Mouse (Mus musculus) megakaryocyte, embryonic 14.5 days (primary cell): ENCODE measurements around the gene Adamtsl1. TPM values are rescaled to one million over a fixed set of nuclear protein-coding genes. Genes with fewer than 3 reads are reported as not detected.

Experiments used
- H3K27me3 ChIP-seq: replicated peaks from 2 replicates; pipeline ENCODE3; 2012; ENCODE audit warnings: inconsistent platforms
- H3K36me3 ChIP-seq: replicated peaks from 2 replicates; pipeline ENCODE3; 2012; ENCODE audit warnings: low read length, inconsistent platforms, mixed read lengths
- H3K4me1 ChIP-seq: 2 replicates; pipeline ENCODE4 v1.6.1; 2012; ENCODE audit warnings: inconsistent platforms
- H3K4me3 ChIP-seq: replicated peaks from 2 replicates; pipeline ENCODE3; 2012; ENCODE audit warnings: moderate library complexity, mild to moderate bottlenecking, inconsistent platforms
- H3K9me3 ChIP-seq: 2 replicates; pipeline ENCODE4 v1.6.1; 2012; ENCODE audit warnings: inconsistent platforms
- FLI1 ChIP-seq: IDR thresholded peaks from 2 replicates; pipeline ENCODE4 v1.6.1; 2012; ENCODE audit warnings: low read length, inconsistent platforms, mixed read lengths
- GATA1 ChIP-seq: IDR thresholded peaks from 3 replicates; pipeline ENCODE4 v1.6.1; 2012; ENCODE audit warnings: mixed read lengths, low read length, inconsistent platforms, borderline replicate concordance
- polyA plus RNA-seq: library from polyadenylated mRNA; stranded (reverse); fragments of >175 nt; gene quantifications from 2 replicates; pipeline ENCODE4 v1.2.3, GENCODE M21; 2012; ENCODE audit warnings: low replicate concordance; ENCODE audit not compliant: insufficient read depth

Adamtsl1 gene
- polyA plus RNA-seq, 1 experiment = 0.44 TPM

- no peaks in the 10 kb centered on the region for H3K36me3 ChIP-seq
- no peaks in the 10 kb centered on the region for H3K27me3 ChIP-seq
- no peak overlapping the region for H3K4me3 ChIP-seq
- no peaks in the 10 kb centered on the region for H3K4me1 ChIP-seq
- no peaks in the 10 kb centered on the region for H3K9me3 ChIP-seq
- TF ChIP-seq FLI1 = no peak
- no peak for TF ChIP-seq GATA1
Measured at GRCm38 (mm10) chr4:85728416-85728815, 214.4 kb downstream of the Adamtsl1 start.

GRCm38 (mm10) chr4:85740478-85740877 is 226.5 kb downstream of the Adamtsl1 start:
- TF ChIP-seq FLI1 = no peak
- TF ChIP-seq GATA1 = no peak
- no peaks in the 10 kb centered on the region for H3K4me1 ChIP-seq
- no peak overlapping the region for H3K4me3 ChIP-seq
- H3K9me3 ChIP-seq = no peaks in the 10 kb centered on the region; the same call in 1 of the 2 replicates
- H3K36me3 ChIP-seq = no peaks in the 10 kb centered on the region
- no peaks in the 10 kb centered on the region for H3K27me3 ChIP-seq

- no peak for TF ChIP-seq FLI1
- no peak for TF ChIP-seq GATA1
- no peaks in the 10 kb centered on the region for H3K27me3 ChIP-seq
- no peaks in the 10 kb centered on the region for H3K9me3 ChIP-seq
Measured at GRCm38 (mm10) chr4:85741825-85742391, 227.9 kb downstream of the Adamtsl1 start.

GRCm38 (mm10) chr4:85743427-85743826 is 229.5 kb downstream of the Adamtsl1 start:
- Histone ChIP-seq H3K4me1 (no peaks in the 10 kb centered on the region), H3K4me3 (no peak overlapping the region), H3K9me3 (no peaks in the 10 kb centered on the region), H3K27me3 (no peaks in the 10 kb centered on the region), H3K36me3 (no peaks in the 10 kb centered on the region)
- TF ChIP-seq FLI1 = no peak
- no peak for TF ChIP-seq GATA1

More at GRCm38 (mm10) chr4:85741825-85742391, 227.9 kb downstream of the Adamtsl1 start:
- Histone ChIP-seq H3K4me1 (no peaks in the 10 kb centered on the region), H3K4me3 (no peak overlapping the region), H3K36me3 (no peaks in the 10 kb centered on the region)

- H3K4me3 ChIP-seq = no peak overlapping the region
- H3K27me3 ChIP-seq = no peaks in the 10 kb centered on the region
- no peaks in the 10 kb centered on the region for H3K4me1 ChIP-seq
- H3K9me3 ChIP-seq = 0 out of 2 replicates have a peak, but pooled peaks cover 4% of the 10 kb centered on the region
- TF ChIP-seq FLI1 (no peak), GATA1 (no peak)
- H3K36me3 ChIP-seq = no peaks in the 10 kb centered on the region
Measured at GRCm38 (mm10) chr4:85762684-85763083, 248.7 kb downstream of the Adamtsl1 start.

GRCm38 (mm10) chr4:85763161-85764014 is 249.4 kb downstream of the Adamtsl1 start:
- TF ChIP-seq GATA1 (no peak), FLI1 (no peak)
- Histone ChIP-seq H3K27me3 (no peaks in the 10 kb centered on the region), H3K4me1 (no peaks in the 10 kb centered on the region), H3K4me3 (no peak overlapping the region), H3K9me3 (0 out of 2 replicates have a peak, but pooled peaks cover 4% of the 10 kb centered on the region), H3K36me3 (no peaks in the 10 kb centered on the region)

- H3K36me3 ChIP-seq = no peaks in the 10 kb centered on the region
- H3K4me1 ChIP-seq = no peaks in the 10 kb centered on the region
- H3K4me3 ChIP-seq = no peak overlapping the region
- 0 out of 2 replicates have a peak, but pooled peaks cover 4% of the 10 kb centered on the region for H3K9me3 ChIP-seq
- no peaks in the 10 kb centered on the region for H3K27me3 ChIP-seq
- TF ChIP-seq GATA1 (no peak), FLI1 (no peak)
Measured at GRCm38 (mm10) chr4:85764015-85764450, 250.1 kb downstream of the Adamtsl1 start.

GRCm38 (mm10) chr4:85764476-85764875 is 250.5 kb downstream of the Adamtsl1 start:
- Histone ChIP-seq H3K9me3 (0 out of 2 replicates have a peak, but pooled peaks cover 4% of the 10 kb centered on the region), H3K36me3 (no peaks in the 10 kb centered on the region)
- no peak for TF ChIP-seq FLI1
- no peak for TF ChIP-seq GATA1

GRCm38 (mm10) chr4:85767666-85768065 is 253.7 kb downstream of the Adamtsl1 start:
- no peak for TF ChIP-seq FLI1
- TF ChIP-seq GATA1 = no peak
- H3K9me3 ChIP-seq = 0 out of 2 replicates have a peak, but pooled peaks cover 4% of the 10 kb centered on the region
- H3K27me3 ChIP-seq = no peaks in the 10 kb centered on the region
- H3K4me3 ChIP-seq = no peak overlapping the region
- H3K36me3 ChIP-seq = no peaks in the 10 kb centered on the region
- no peaks in the 10 kb centered on the region for H3K4me1 ChIP-seq

More at GRCm38 (mm10) chr4:85764476-85764875, 250.5 kb downstream of the Adamtsl1 start:
- Histone ChIP-seq H3K4me1 (no peaks in the 10 kb centered on the region), H3K27me3 (no peaks in the 10 kb centered on the region), H3K4me3 (no peak overlapping the region)

- TF ChIP-seq GATA1 (no peak), FLI1 (no peak)
- Histone ChIP-seq H3K9me3 (0 out of 2 replicates have a peak, but pooled peaks cover 4% of the 10 kb centered on the region), H3K36me3 (no peaks in the 10 kb centered on the region), H3K27me3 (no peaks in the 10 kb centered on the region), H3K4me3 (no peak overlapping the region), H3K4me1 (no peaks in the 10 kb centered on the region)
Measured at GRCm38 (mm10) chr4:85768107-85768506, 254.1 kb downstream of the Adamtsl1 start.
